Mouse (Mus musculus) hindbrain, embryonic 11.5 days (tissue): ENCODE results near the gene Tmem240. TPM values are rescaled to one million over a fixed set of nuclear protein-coding genes. Genes with fewer than 3 reads are reported as not detected.
"Not testable (repeated sequence)": the region's sequence is repeated elsewhere in the genome, so short reads cannot be mapped to it uniquely, and the experiment has no call there.

Source experiments
- ATAC-seq: fragments of 200-750 bp; cut with Nextera tagmentation; 2 replicates; pipeline ENCODE4 v1.8.0; 2017; ENCODE audit warnings: mild to moderate bottlenecking, moderate TSS enrichment, moderate library complexity; ENCODE audit not compliant: low FRiP score
- DNase-seq: peaks from one replicate; pipeline ENCODE4 v3.0.0-alpha.2; 2015; ENCODE audit warnings: low spot score
- H3K27ac ChIP-seq: fragments of 300-500 bp; sonication (generic); 2 replicates; pipeline ENCODE4 v1.5.1; 2014; ENCODE audit warnings: mild to moderate bottlenecking, low read depth, low read length
- H3K27me3 ChIP-seq: fragments of 300-500 bp; sonication (generic); 2 replicates; pipeline ENCODE4 v1.6.1; 2014; ENCODE audit warnings: mild to moderate bottlenecking, low read length, moderate library complexity, mixed read lengths; ENCODE audit not compliant: control insufficient read depth, insufficient read depth
- H3K36me3 ChIP-seq: fragments of 300-500 bp; sonication (generic); 2 replicates; pipeline ENCODE4 v1.6.1; 2014; ENCODE audit warnings: mild to moderate bottlenecking, low read length, moderate library complexity, mixed read lengths; ENCODE audit not compliant: control insufficient read depth, insufficient read depth
- H3K4me1 ChIP-seq: fragments of 300-500 bp; sonication (generic); replicated peaks from 2 replicates; pipeline ENCODE4 v1.6.1; 2014; ENCODE audit warnings: low read length, mixed read lengths; ENCODE audit not compliant: control insufficient read depth, insufficient read depth
- H3K4me2 ChIP-seq: fragments of 300-500 bp; sonication (generic); replicated peaks from 2 replicates; pipeline ENCODE4 v1.6.1; 2014; ENCODE audit warnings: mild to moderate bottlenecking, low read depth, low read length
- H3K4me3 ChIP-seq: fragments of 300-500 bp; sonication (generic); 2 replicates; pipeline ENCODE4 v1.5.1; 2014; ENCODE audit warnings: low read depth, low read length
- H3K9ac ChIP-seq: fragments of 300-500 bp; sonication (generic); 2 replicates; pipeline ENCODE4 v1.6.1; 2014; ENCODE audit warnings: low read depth, low read length
- H3K9me3 ChIP-seq: fragments of 300-500 bp; sonication (generic); 2 replicates; pipeline ENCODE4 v1.6.1; 2016; ENCODE audit warnings: low read length; ENCODE audit not compliant: control insufficient read depth
- WGBS: fragments of 180-500 bp; shearing (Covaris S2); extraction: QIAGEN DNeasy Blood & Tissue Kit; methylation state at CpG from one replicate; pipeline ENCODE4 v1.1.7; 2014; 5-methylcytosine and 5-hydroxymethylcytosine counted together
- polyA plus RNA-seq: library from polyadenylated mRNA; unstranded; fragments of >200 nt; fragmentation: Nextera tagmentation; extraction: Ambion mirVana; gene quantifications from 2 replicates; pipeline ENCODE4 v1.2.1, GENCODE M21; 2014

The Tmem240 gene
- polyA plus RNA-seq, 1 experiment from 2014 or later = 0.91 TPM

DNA sequence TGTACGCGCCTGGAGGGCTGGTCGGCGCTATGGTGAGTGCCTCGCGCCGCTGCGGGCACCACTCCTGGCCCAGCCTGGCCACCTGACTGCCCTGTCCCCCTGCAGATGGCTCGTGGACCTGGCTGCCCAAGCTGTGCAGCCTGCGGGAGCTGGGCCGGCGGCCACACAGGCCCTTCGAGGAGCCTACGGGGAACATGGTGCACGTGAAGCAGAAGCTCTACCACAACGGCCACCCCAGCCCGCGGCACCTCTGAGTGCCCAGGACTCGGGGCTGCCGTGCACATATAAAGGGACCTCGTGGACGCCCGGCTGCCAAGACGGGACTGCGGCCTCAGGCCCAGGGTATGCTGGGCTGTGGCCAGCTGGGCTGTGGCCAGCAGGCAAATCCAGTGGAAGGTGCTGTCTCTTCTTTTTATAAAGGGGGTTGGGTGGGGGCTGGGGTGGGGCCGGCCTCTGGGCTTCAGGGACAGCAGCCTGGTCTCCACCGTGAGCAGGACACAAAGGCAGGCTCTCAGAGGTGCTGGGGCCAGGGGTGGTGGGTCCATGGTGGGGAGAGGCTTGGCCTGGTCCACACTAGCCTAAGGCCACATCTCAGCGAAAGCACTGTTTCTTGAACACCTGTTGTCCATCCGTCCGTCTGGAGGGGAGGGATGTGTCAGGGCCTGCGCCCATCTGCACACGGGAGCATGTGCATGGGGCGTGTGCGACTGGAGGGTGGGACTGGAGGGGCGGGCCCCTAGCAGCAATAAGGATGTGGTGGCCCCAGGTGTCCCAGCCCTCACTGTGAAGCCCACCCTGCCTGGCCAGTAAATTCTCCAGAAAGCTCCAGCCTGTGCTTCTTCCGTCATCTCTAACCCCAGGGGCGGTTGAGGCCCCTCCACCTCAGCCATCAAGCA lies 5.4 kb downstream of the Tmem240 start:
- Histone ChIP-seq H3K27me3 (no peaks in the 10 kb centered on the region), H3K4me1 (peaks cover 7% of the 10 kb centered on the region; the same call in 1 of the 2 replicates), H3K36me3 (0 out of 2 replicates have a peak, but pooled peaks cover 3% of the 10 kb centered on the region), H3K27ac (no peak overlapping the region), H3K9ac (no peak overlapping the region), H3K9me3 (no peaks in the 10 kb centered on the region), H3K4me2 (no peak overlapping the region), H3K4me3 (no peak overlapping the region)
- ATAC-seq = no peak
- WGBS = 82% methylated on average over 36 of the region's 37 CpGs
- DNase-seq = no peak

DNA sequence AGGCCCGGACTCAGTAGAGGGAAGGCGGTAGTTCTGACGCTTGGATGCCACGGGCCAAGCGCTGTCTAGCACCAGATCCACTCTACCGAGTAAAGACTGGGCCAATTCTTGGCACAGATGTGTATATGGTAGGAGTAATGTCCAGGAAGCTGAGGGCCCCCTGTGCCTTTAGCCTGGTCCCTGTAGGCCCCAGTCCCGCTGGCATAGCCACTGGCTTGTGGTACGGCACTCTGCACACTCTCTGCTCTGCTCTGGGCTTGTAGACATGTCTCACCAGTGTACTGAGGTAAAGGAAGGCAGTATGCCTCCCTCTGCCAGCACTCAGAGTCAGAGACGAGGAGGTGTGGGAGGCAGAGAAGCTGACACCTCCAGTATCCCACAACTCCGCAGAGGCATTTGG lies 6.1 kb downstream of the Tmem240 start:
- H3K27me3 ChIP-seq, H3K27ac ChIP-seq, ATAC-seq, H3K9ac ChIP-seq, H3K4me3 ChIP-seq, H3K36me3 ChIP-seq, H3K9me3 ChIP-seq, DNase-seq, H3K4me2 ChIP-seq, H3K4me1 ChIP-seq: not testable (repeated sequence)
- WGBS = 88% methylated on average over 10 of the region's 10 CpGs

DNA sequence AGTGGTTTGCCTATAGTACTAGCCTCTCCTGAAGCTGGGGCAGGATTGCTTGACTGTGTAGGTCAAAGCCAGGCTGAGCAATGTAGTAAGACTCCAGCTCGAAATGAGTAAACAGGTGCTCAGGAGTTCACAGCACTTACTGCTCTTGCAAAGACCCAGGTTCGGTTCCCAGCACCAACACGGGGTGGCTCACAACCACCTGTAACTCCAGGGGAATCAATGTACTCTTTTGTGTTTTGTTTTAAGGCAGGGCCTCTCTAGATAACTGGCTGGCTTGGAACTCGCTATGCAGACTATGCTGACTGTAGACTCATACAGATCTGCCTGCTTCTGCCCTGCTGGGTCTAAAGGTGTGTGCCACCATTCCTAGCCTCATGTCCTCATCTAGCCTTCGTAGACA lies 8.1 kb downstream of the Tmem240 start:
- Histone ChIP-seq H3K4me2 (no peak overlapping the region), H3K9me3 (no peaks in the 10 kb centered on the region), H3K4me3 (no peak overlapping the region), H3K9ac (no peak overlapping the region), H3K36me3 (peaks cover 6% of the 10 kb centered on the region; the same call in 1 of the 2 replicates), H3K4me1 (no peaks in the 10 kb centered on the region), H3K27ac (no peak overlapping the region), H3K27me3 (no peaks in the 10 kb centered on the region)
- WGBS = 93% methylated on average over 5 of the region's 5 CpGs
- no peak for ATAC-seq
- DNase-seq = no peak

DNA sequence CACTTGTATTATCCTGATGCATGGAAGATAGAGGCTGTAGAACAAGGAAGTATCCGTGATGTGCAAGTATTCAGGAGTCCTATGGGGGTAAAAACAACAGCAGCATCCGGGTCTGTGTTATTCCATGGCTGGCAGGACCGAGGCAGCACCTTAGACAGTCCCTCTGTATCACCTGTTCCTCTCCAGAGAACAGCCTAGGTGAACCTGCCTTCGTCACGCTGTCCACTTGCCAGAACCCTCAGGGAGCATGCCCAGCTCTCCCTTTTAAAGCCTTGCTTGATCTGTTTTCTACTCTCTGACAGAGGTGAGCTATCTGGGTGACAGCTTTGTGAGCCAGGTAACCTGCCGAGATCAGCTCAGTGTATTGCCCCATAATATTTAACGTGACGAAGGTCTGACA lies 9.9 kb downstream of the Tmem240 start:
- WGBS = 93% methylated on average over 8 of the region's 8 CpGs
- H3K27me3 ChIP-seq = no peaks in the 10 kb centered on the region
- H3K9me3 ChIP-seq = no peaks in the 10 kb centered on the region
- H3K27ac ChIP-seq = no peak overlapping the region
- peaks cover 17% of the 10 kb centered on the region; the same call in 1 of the 2 replicates for H3K36me3 ChIP-seq
- no peak overlapping the region for H3K4me3 ChIP-seq
- no peak overlapping the region for H3K4me2 ChIP-seq
- H3K4me1 ChIP-seq = no peaks in the 10 kb centered on the region
- DNase-seq = no peak
- H3K9ac ChIP-seq = no peak overlapping the region
- ATAC-seq = no peak

DNA sequence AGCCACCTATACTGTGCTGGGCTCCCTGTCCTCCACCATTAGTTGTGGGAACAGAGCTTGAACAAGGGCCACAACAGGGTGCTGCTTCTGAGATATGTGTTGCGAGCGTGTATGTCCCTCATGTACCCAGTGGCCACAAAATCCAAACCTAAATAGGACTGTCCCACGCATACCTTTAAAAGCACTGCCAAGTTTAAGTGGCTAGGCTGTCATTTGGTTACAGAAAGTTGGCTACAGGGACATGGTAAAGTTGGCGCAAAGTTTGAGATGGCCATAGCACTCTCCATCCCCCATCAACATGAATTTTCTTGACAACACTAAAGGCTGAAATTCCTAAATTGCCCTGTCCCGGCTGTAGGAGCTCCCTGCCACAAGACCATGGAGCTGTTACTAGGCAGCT lies 10.5 kb downstream of the Tmem240 start:
- Histone ChIP-seq H3K4me1 (no peaks in the 10 kb centered on the region), H3K4me2 (no peak overlapping the region), H3K27me3 (no peaks in the 10 kb centered on the region), H3K4me3 (no peak overlapping the region), H3K9ac (no peak overlapping the region), H3K9me3 (no peaks in the 10 kb centered on the region), H3K27ac (no peak overlapping the region), H3K36me3 (peaks cover 17% of the 10 kb centered on the region; the same call in 1 of the 2 replicates)
- no peak for DNase-seq
- 90% methylated on average over 5 of the region's 5 CpGs for WGBS
- ATAC-seq = no peak

DNA sequence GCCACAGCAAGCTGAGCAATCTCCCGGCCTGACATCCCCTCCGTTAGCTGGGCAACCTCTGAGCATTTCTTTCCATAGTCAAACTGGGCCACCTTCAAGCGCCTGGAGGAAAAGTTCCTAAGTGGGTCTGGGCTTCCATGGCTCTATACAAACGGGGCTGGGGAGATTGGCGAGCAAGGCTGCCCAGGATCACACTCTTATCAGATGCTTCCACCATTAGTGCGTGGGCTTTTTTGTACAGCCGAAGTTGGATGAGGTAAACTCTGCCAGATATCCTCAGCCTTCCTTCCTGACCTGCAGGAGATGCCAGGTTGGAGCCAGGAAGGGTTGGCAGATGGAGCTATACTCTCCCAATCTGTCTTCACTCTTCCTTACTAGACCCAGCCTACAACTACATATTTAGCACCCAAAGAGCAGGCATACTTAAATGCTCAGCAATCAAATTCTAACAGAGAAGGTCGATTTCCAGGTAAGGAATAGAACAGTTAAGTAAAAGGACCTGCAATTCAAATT lies 11.5 kb downstream of the Tmem240 start:
- 93% methylated on average over 8 of the region's 8 CpGs for WGBS
- Histone ChIP-seq H3K27ac (no peak overlapping the region), H3K9me3 (no peaks in the 10 kb centered on the region), H3K9ac (no peak overlapping the region), H3K27me3 (no peaks in the 10 kb centered on the region), H3K4me3 (no peak overlapping the region), H3K4me1 (no peaks in the 10 kb centered on the region), H3K36me3 (peaks cover 20% of the 10 kb centered on the region; the same call in 1 of the 2 replicates), H3K4me2 (no peak overlapping the region)
- ATAC-seq (no peak), DNase-seq (no peak)

DNA sequence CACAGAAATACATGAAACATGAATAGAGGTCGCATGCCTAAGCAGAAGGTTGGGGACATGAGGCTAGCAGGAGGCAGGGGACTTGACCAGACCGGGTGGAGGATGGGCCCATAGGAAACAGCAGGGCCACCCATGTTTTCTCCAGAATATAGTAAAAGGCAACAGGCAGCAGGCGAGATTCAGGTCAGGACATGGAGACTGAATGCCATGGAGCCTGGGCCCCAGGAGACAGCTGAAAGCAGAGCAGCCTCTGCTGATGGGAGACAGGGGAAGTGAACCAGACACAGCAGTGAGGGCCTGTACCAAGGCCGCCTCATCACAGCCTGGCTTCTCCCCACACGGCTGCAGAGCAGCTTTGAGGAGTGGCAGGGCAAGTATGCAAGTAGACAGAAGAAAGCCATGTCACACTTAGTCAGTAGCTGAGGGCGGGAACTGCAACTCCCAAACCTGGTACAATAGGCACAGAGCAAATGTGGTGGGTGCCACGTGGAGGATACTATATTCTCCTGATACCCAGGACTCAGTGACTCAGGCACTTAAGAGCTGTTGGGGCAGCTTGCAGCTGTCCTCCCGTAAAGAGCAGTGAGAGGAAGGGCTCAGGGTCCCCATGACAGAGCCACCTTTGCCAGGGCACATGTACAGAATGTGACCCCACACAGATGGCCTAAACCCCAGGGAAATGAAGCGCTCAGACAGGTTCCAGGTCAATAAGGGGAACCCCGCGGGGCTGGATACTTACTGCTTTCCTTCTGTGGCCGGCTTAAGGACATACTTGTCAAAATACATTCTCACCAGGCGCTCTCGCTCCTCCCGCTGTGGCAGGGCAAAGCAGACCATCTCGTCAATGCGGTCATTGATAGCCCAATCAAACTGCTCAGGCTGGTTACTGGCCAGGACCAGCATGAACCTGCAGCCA lies 12.2 kb downstream of the Tmem240 start:
- no peak overlapping the region for H3K4me3 ChIP-seq
- H3K27ac ChIP-seq = no peak overlapping the region
- no peaks in the 10 kb centered on the region for H3K27me3 ChIP-seq
- H3K4me1 ChIP-seq = no peaks in the 10 kb centered on the region
- 92% methylated on average over 17 of the region's 17 CpGs for WGBS
- H3K36me3 ChIP-seq = peaks cover 20% of the 10 kb centered on the region; the same call in 1 of the 2 replicates
- DNase-seq (no peak), ATAC-seq (no peak)
- no peaks in the 10 kb centered on the region for H3K9me3 ChIP-seq
- no peak overlapping the region for H3K9ac ChIP-seq
- no peak overlapping the region for H3K4me2 ChIP-seq

DNA sequence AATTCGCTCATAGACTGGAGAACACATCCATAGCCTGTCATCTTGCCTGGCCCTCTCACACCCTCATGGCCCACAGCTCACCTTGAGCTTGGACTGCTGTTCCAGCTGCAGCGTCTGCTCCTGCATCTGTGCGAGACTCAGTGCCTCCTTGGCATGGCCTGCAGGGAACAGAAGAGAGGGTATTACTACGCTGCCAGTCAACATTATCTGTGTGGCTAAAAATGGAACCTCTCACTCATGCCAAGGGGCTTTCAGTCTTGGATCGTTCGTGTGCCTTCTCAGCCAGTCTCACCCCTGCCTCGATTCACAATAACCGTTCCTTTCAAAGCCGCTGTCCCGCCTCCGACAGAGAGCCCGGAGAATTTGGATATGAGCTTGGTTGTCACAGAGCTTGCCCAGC lies 22.4 kb downstream of the Tmem240 start:
- no peak for DNase-seq
- no peak overlapping the region for H3K4me3 ChIP-seq
- no peak overlapping the region for H3K27ac ChIP-seq
- peaks cover 7% of the 10 kb centered on the region for H3K4me1 ChIP-seq
- H3K9ac ChIP-seq = no peak overlapping the region
- peaks cover 7% of the 10 kb centered on the region; the same call in 1 of the 2 replicates for H3K36me3 ChIP-seq
- H3K4me2 ChIP-seq = no peak overlapping the region
- WGBS = 91% methylated on average over 12 of the region's 12 CpGs
- H3K9me3 ChIP-seq = no peaks in the 10 kb centered on the region
- no peaks in the 10 kb centered on the region for H3K27me3 ChIP-seq
- no peak for ATAC-seq
